Comparison of ENCODE assay signal across 13 mouse cellular contexts in the genomic region with DNA sequence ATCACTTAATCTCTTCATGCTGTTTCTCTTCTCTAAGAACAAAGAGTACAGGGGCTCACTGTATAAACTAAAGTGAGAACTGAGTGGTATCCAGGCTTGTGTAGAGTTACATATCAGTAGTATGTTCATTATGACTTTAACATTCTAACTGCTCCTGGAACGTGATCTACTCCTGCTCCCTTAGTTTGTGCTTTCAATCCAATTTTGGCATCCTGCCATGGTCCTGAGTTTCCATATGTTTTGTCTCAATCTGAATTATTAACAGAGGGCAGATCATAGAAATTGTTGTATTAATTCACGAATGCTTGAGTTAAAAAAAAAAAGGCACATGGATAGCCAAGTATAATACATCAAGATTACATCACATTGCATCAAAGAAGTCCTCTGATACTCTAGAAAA.
"Had no signal": no experiment of that assay in that cellular context is flagged by ENCODE, and none has a peak within 500 bp of the region (broad histone marks: within the 10 kb centered on the region; RNA-seq: fewer than 3 reads in every experiment).

No protein-coding gene starts in this region.

- DNase-seq: kidney, adult 11 months; lung, postnatal 36 days; midbrain, embryonic 14.5 days; retina, postnatal 1 day; right cerebral cortex, postnatal 4 days; spleen, adult 18-20 months; thymus, postnatal 36 days had no signal

- H3K4me1 ChIP-seq: limb, embryonic 13.5 days; liver, embryonic 15.5 days; neural tube, embryonic 13.5 days; stomach, embryonic 15.5 days had no signal

- H3K27me3 ChIP-seq: limb, embryonic 13.5 days; liver, embryonic 15.5 days; neural tube, embryonic 13.5 days; stomach, embryonic 15.5 days had no signal

- H3K9ac ChIP-seq: limb, embryonic 13.5 days; liver, embryonic 15.5 days; neural tube, embryonic 13.5 days; stomach, embryonic 15.5 days had no signal

- H3K4me3 ChIP-seq: limb, embryonic 13.5 days; liver, embryonic 15.5 days; neural tube, embryonic 13.5 days; stomach, embryonic 15.5 days had no signal

- ATAC-seq: inflammation-experienced regulatory T-cells, adult 6 months had no signal

- H3K36me3 ChIP-seq: limb, embryonic 13.5 days; liver, embryonic 15.5 days; neural tube, embryonic 13.5 days; stomach, embryonic 15.5 days had no signal

- H3K4me2 ChIP-seq: limb, embryonic 13.5 days; liver, embryonic 11.5 days; liver, embryonic 15.5 days; neural tube, embryonic 13.5 days; stomach, embryonic 15.5 days had no signal

- H3K27ac ChIP-seq: limb, embryonic 13.5 days; liver, embryonic 15.5 days; neural tube, embryonic 13.5 days; stomach, embryonic 15.5 days had no signal

- H3K9me3 ChIP-seq: limb, embryonic 13.5 days; liver, embryonic 15.5 days; neural tube, embryonic 13.5 days; stomach, embryonic 15.5 days had no signal
